Mouse (Mus musculus) neural tube, embryonic 15.5 days (tissue): ENCODE measurements at regions not wholly inside any gene's neighbourhood (a gene's known extent, or its start where the extent isn't known, plus 50 kb on each side); places are given as distances from the start of the nearest gene placed in this dataset.

Experiments used
- ATAC-seq: fragments of 200-750 bp; cut with Nextera tagmentation; 2 replicates; pipeline ENCODE4 v1.8.0; 2017; ENCODE audit warnings: mild to moderate bottlenecking, moderate TSS enrichment, moderate library complexity; ENCODE audit not compliant: low FRiP score
- H3K27ac ChIP-seq: fragments of 300-500 bp; sonication (generic); replicated peaks from 2 replicates; pipeline ENCODE4 v1.5.1; 2015; ENCODE audit warnings: mild to moderate bottlenecking, inconsistent platforms
- H3K27me3 ChIP-seq: fragments of 300-500 bp; sonication (generic); replicated peaks from 2 replicates; pipeline ENCODE4 v1.6.1; 2015; ENCODE audit warnings: inconsistent platforms
- H3K36me3 ChIP-seq: fragments of 300-500 bp; sonication (generic); 2 replicates; pipeline ENCODE4 v1.6.1; 2015; ENCODE audit warnings: inconsistent platforms
- H3K4me1 ChIP-seq: fragments of 300-500 bp; sonication (generic); 2 replicates; pipeline ENCODE4 v1.6.1; 2015; ENCODE audit warnings: inconsistent platforms
- H3K4me2 ChIP-seq: fragments of 300-500 bp; sonication (generic); 2 replicates; pipeline ENCODE4 v1.6.1; 2015; ENCODE audit warnings: inconsistent platforms, mild to moderate bottlenecking, moderate library complexity
- H3K4me3 ChIP-seq: fragments of 300-500 bp; sonication (generic); replicated peaks from 2 replicates; pipeline ENCODE4 v1.5.1; 2015; ENCODE audit warnings: mild to moderate bottlenecking, inconsistent platforms
- H3K9ac ChIP-seq: fragments of 300-500 bp; sonication (generic); replicated peaks from 2 replicates; pipeline ENCODE4 v1.6.1; 2015; ENCODE audit warnings: mild to moderate bottlenecking, inconsistent platforms
- H3K9me3 ChIP-seq: fragments of 300-500 bp; sonication (generic); replicated peaks from 2 replicates; pipeline ENCODE4 v1.6.1; 2016; ENCODE audit warnings: inconsistent platforms
- WGBS: fragments of 180-500 bp; shearing (Covaris S2); methylation state at CpG from one replicate; pipeline ENCODE4 v1.1.7; 2015; ENCODE audit warnings: mixed read lengths; 5-methylcytosine and 5-hydroxymethylcytosine counted together

DNA sequence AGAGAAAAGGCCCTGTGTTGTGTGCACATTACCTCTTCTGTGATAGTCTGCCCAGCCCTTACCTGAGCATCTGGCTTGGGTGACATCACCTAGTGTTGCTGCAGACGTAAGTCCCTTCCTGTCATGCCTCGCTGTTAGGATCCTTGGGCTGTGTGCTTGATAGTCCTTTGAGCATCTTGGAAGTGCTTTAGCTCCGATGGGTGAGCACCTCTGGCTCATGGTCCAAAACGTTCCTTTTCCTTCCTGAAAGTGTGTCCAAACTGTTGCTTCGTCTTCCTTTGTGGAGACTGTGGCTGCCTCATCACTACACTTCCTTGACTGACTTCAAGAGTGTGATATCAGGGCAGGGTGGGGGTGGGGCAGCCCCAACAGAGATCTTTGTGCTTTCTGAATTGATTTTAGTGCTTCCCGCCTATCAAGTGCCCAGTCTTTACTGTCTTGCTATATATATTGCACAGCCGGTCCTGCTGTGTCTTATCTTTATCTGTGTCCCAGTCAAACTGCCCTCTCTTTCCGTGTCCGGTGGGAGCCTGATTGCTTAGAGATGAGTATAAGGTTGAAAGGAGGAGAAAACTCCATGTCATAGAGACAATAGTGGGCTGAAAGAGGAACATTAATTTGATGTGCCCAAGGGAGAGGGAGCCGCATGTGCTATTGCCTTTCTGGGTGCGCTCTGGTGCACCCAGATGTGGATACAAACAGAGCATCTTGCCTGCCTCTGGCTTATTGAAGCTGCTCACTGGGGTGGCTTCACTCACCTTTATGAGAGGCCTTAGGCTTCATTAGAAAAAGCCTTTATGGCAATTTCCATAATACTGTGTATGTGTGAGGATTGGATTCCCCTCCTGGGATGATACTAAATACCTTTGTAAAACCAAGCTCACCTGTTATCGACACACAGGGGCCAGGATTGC lies 1169.2 kb upstream of the A1bg start:
- H3K27me3 ChIP-seq: no peaks in the 10 kb centered on the region
- no peak overlapping the region for H3K4me3 ChIP-seq
- H3K4me2 ChIP-seq: no peak overlapping the region
- peaks cover 15% of the 10 kb centered on the region for H3K4me1 ChIP-seq
- no peaks in the 10 kb centered on the region for H3K9me3 ChIP-seq
- H3K36me3 ChIP-seq: no peaks in the 10 kb centered on the region
- peak overlapping the region; percentile 60 for H3K27ac ChIP-seq
- ATAC-seq: peak; percentile 48; the same call in 1 of the 2 replicates
- 44% methylated on average over 12 of the region's 12 CpGs for WGBS
- H3K9ac ChIP-seq: 0 out of 2 replicates have a peak overlapping the region, but pooled peaks have one; percentile 20

GRCm38 (mm10) chr15:62091144-62091543 lies 1168.3 kb upstream of the A1bg start:
- no peak overlapping the region for H3K4me3 ChIP-seq
- ATAC-seq: no peak
- H3K36me3 ChIP-seq: no peaks in the 10 kb centered on the region
- H3K27ac ChIP-seq: no peak overlapping the region
- peaks cover 15% of the 10 kb centered on the region for H3K4me1 ChIP-seq
- whole genome bisulfite sequencing: 91% methylated on average over 5 of the region's 5 CpGs
- no peaks in the 10 kb centered on the region for H3K9me3 ChIP-seq
- no peak overlapping the region for H3K4me2 ChIP-seq
- no peaks in the 10 kb centered on the region for H3K27me3 ChIP-seq
- no peak overlapping the region for H3K9ac ChIP-seq

DNA sequence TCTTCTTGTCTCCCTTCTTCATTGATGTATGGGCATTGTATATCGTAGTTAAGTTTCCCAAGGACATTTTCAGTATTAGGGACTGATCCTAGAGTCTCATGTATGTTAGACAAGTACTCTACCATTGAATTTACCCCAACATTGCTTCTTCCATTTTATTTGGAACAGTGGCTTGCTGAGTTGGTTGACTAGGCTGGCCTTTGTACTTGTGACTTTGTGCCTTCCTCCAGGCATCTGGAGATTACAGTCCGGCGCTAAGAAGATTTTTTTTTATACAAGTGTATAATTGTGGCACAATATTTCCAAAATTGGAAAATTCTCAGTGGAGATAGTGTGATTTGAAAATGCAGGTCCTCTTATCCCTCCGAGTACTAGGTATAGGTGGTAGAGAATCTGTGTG lies 1165.5 kb upstream of the A1bg start:
- Histone ChIP-seq H3K4me3 (no peak overlapping the region), H3K4me1 (peaks cover 15% of the 10 kb centered on the region), H3K36me3 (no peaks in the 10 kb centered on the region), H3K4me2 (no peak overlapping the region), H3K9ac (no peak overlapping the region), H3K9me3 (no peaks in the 10 kb centered on the region), H3K27ac (no peak overlapping the region), H3K27me3 (no peaks in the 10 kb centered on the region)
- WGBS: 92% methylated on average over 4 of the region's 4 CpGs
- ATAC-seq: no peak

- Histone ChIP-seq H3K4me1 (peaks cover 11% of the 10 kb centered on the region), H3K9ac (no peak overlapping the region)
- 71% methylated on average over 6 of the region's 6 CpGs for WGBS
Measured at GRCm38 (mm10) chr15:62087755-62088154, 1164.9 kb upstream of the A1bg start.

GRCm38 (mm10) chr15:62086037-62086436 lies 1163.2 kb upstream of the A1bg start:
- Histone ChIP-seq H3K9ac (no peak overlapping the region), H3K4me2 (no peak overlapping the region), H3K36me3 (no peaks in the 10 kb centered on the region), H3K4me3 (no peak overlapping the region), H3K4me1 (no peaks in the 10 kb centered on the region), H3K27ac (no peak overlapping the region), H3K9me3 (no peaks in the 10 kb centered on the region), H3K27me3 (no peaks in the 10 kb centered on the region)
- 64% methylated on average over 3 of the region's 3 CpGs for WGBS
- ATAC-seq: no peak

More at GRCm38 (mm10) chr15:62087755-62088154, 1164.9 kb upstream of the A1bg start:
- Histone ChIP-seq H3K4me2 (no peak overlapping the region), H3K4me3 (no peak overlapping the region), H3K9me3 (no peaks in the 10 kb centered on the region), H3K27ac (no peak overlapping the region), H3K36me3 (no peaks in the 10 kb centered on the region), H3K27me3 (no peaks in the 10 kb centered on the region)
- ATAC-seq: no peak

- Histone ChIP-seq H3K27me3 (no peaks in the 10 kb centered on the region), H3K36me3 (no peaks in the 10 kb centered on the region), H3K4me2 (no peak overlapping the region), H3K4me3 (no peak overlapping the region), H3K4me1 (0 out of 2 replicates have a peak, but pooled peaks cover 6% of the 10 kb centered on the region), H3K9ac (no peak overlapping the region), H3K27ac (no peak overlapping the region), H3K9me3 (no peaks in the 10 kb centered on the region)
- WGBS: 94% methylated on average over 3 of the region's 3 CpGs
- no peak for ATAC-seq
Measured at GRCm38 (mm10) chr15:62083347-62083746, 1160.5 kb upstream of the A1bg start.

DNA sequence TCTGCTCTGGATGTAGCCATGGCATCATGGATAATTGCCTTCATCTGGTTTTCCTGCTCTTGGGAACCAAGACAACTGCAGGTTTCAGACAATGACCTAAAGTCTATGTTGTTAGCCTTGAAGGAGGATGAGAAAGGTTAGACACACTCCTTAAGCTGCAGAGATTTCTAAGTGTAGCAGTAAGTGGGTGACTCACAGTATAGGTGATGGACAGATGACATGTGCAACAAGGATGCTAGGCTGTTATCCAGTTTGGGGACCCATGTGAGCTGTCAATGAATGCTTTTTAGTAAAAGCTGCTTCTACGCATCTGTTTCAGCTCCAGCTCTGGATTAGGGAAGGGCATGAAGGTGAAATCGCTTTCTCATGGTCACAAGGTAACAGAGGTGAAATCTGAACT lies 1159.7 kb upstream of the A1bg start:
- no peak for ATAC-seq
- Histone ChIP-seq H3K27ac (no peak overlapping the region), H3K9me3 (no peaks in the 10 kb centered on the region), H3K4me3 (no peak overlapping the region), H3K4me1 (0 out of 2 replicates have a peak, but pooled peaks cover 6% of the 10 kb centered on the region), H3K27me3 (no peaks in the 10 kb centered on the region), H3K4me2 (no peak overlapping the region), H3K9ac (no peak overlapping the region), H3K36me3 (no peaks in the 10 kb centered on the region)
- WGBS: 97% methylated on average over 2 of the region's 2 CpGs

GRCm38 (mm10) chr15:62079155-62080109 lies 1156.6 kb upstream of the A1bg start:
- 44% methylated on average over 9 of the region's 9 CpGs for WGBS
- ATAC-seq: peak; percentile 81
- Histone ChIP-seq H3K4me3 (no peak overlapping the region), H3K27me3 (no peaks in the 10 kb centered on the region), H3K36me3 (no peaks in the 10 kb centered on the region), H3K9ac (no peak overlapping the region), H3K9me3 (no peaks in the 10 kb centered on the region), H3K4me1 (0 out of 2 replicates have a peak, but pooled peaks cover 6% of the 10 kb centered on the region), H3K4me2 (no peak overlapping the region), H3K27ac (no peak overlapping the region)

DNA sequence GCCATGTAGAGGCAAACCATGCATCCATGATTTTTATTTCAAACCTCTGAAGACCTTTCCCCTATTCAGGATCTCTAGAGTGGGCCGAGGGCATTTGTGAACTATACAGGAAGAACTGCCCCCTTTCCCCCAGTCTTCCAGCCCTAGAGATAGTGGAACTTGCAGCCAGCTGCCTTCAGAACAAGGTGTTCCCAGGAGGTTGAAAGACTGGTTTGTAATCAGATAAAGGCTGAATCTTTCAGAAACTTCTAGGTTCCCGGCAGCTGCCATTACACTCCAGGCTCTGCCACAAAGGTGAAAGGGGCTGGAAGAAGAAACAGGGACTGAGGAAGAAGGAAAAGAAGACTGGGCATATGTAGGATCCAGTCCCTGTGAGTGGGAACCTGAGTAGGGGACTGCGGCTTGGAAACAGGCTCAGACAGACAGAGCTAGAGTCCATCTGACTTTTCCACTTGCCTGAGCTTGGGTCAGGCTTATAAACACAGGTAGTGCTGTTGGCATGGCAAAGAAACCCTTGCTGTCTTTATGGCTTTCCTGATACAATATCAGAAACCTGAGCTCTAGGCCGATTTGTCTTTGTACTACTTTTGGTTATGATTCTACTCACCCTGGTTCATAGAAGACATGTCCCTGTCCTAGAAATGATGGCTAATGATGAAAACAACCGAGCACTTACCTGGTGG lies 1153.9 kb upstream of the A1bg start:
- H3K27me3 ChIP-seq: no peaks in the 10 kb centered on the region
- no peak overlapping the region for H3K4me3 ChIP-seq
- no peaks in the 10 kb centered on the region for H3K36me3 ChIP-seq
- H3K27ac ChIP-seq: no peak overlapping the region
- no peak for ATAC-seq
- H3K9ac ChIP-seq: no peak overlapping the region
- H3K9me3 ChIP-seq: no peaks in the 10 kb centered on the region
- no peak overlapping the region for H3K4me2 ChIP-seq
- H3K4me1 ChIP-seq: 0 out of 2 replicates have a peak, but pooled peaks cover 6% of the 10 kb centered on the region
- 92% methylated on average over 5 of the region's 5 CpGs for whole genome bisulfite sequencing

DNA sequence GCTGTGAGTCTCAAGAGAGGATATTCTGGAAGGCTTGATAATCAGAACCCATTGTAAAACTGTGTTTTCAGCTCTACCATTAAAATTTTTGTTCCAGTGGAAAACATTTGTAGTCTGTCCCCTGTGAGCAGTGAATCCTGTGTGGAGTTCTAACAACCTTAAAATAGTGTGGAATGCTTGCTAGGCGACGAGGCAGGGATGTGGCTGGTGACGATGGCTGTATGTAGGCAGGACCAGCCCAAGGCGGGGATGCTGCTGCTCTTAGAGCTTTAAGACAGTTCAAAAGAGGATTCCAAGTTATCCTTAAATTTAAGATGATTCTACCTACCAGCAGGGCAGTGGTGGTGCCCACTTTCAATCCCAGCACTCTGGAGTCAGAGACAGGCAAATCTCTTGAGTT lies 1151.9 kb upstream of the A1bg start:
- ATAC-seq: no peak
- Histone ChIP-seq H3K27me3 (no peaks in the 10 kb centered on the region), H3K4me3 (no peak overlapping the region), H3K4me1 (0 out of 2 replicates have a peak, but pooled peaks cover 6% of the 10 kb centered on the region), H3K27ac (no peak overlapping the region), H3K4me2 (no peak overlapping the region), H3K9me3 (no peaks in the 10 kb centered on the region), H3K9ac (no peak overlapping the region), H3K36me3 (no peaks in the 10 kb centered on the region)
- WGBS: 81% methylated on average over 4 of the region's 4 CpGs

- Histone ChIP-seq H3K9me3 (no peaks in the 10 kb centered on the region), H3K4me3 (no peak overlapping the region), H3K9ac (no peak overlapping the region), H3K27me3 (no peaks in the 10 kb centered on the region), H3K36me3 (no peaks in the 10 kb centered on the region), H3K27ac (no peak overlapping the region), H3K4me2 (no peak overlapping the region), H3K4me1 (no peaks in the 10 kb centered on the region)
- no peak for ATAC-seq
- WGBS: 97% methylated on average over 5 of the region's 5 CpGs
Measured at GRCm38 (mm10) chr15:62073595-62073994, 1150.8 kb upstream of the A1bg start.
